Mouse (Mus musculus) brown adipose tissue, adult 24 weeks (tissue): ENCODE results near the gene Mpc2. TPM values are rescaled to one million over a fixed set of nuclear protein-coding genes. Genes with fewer than 3 reads are reported as not detected.
A peak's percentile ranks its signal among the peaks of the same experiment; 100 is the strongest.

Experiments
- H3K27ac ChIP-seq: fragments of 200-500 bp; replicated peaks from 2 replicates; pipeline ENCODE4 v1.5.1; 2012; ENCODE audit warnings: low read depth, mild to moderate bottlenecking, low read length
- H3K4me1 ChIP-seq: fragments of 200-500 bp; 2 replicates; pipeline ENCODE4 v1.6.1; 2012; ENCODE audit warnings: low read length, mixed read lengths; ENCODE audit not compliant: control insufficient read depth, insufficient read depth, insufficient read length
- H3K4me3 ChIP-seq: fragments of 200-500 bp; 2 replicates; pipeline ENCODE4 v1.5.1; 2012; ENCODE audit warnings: low read depth, mild to moderate bottlenecking, low read length, moderate library complexity; ENCODE audit not compliant: insufficient read depth
- polyA plus RNA-seq: library from polyadenylated mRNA; stranded (reverse); fragments of >200 nt; gene quantifications from 2 replicates; pipeline ENCODE4 v1.2.4, GENCODE M21; 2012; ENCODE audit not compliant: missing spikeins, insufficient read depth, insufficient read length

Gene Mpc2
- polyA plus RNA-seq, 1 experiment: 2,348 TPM

DNA sequence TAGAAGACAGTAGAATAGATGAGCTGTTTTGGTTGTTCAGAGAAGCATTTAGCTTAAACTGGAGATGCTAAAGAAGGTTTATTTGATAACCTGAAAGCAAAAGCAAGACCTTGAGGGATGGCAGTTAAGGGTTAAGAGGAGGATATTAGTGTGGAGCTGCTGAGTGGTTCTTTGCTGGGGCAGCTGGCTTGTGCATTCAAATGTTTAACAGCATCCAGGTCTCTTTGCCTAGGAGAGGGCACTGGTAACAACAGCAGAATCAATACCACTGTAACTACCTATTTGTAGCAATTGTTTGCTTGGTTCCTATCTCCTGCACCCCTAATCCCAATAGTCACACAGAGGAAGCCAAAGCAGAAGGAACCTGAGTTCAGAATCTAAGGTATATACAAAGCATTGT lies 9.3 kb downstream of the Mpc2 start:
- H3K27ac ChIP-seq: no peak overlapping the region
- no peak overlapping the region for H3K4me3 ChIP-seq
- H3K4me1 ChIP-seq: peaks cover 10% of the 10 kb centered on the region

DNA sequence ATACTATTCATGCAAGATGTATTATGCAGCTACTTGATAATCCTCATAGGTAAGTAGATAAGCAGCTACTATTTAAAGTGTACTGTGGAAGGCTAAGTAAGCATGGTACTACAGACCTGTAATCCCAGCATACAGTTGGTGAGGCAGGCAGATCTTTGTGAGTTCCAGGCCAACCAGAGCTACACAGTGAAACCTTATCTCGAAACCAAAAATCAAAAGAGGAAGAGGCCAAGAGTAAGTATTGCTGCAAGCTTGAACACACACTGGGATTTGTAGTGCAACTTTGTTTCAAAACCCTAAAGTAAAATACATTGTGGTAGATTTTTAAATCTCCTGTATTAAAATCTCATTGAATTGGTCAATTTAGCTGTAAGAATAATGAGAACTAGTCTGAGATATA lies 11.1 kb downstream of the Mpc2 start:
- H3K4me1 ChIP-seq: peaks cover 10% of the 10 kb centered on the region
- H3K27ac ChIP-seq: no peak overlapping the region
- no peak overlapping the region for H3K4me3 ChIP-seq

DNA sequence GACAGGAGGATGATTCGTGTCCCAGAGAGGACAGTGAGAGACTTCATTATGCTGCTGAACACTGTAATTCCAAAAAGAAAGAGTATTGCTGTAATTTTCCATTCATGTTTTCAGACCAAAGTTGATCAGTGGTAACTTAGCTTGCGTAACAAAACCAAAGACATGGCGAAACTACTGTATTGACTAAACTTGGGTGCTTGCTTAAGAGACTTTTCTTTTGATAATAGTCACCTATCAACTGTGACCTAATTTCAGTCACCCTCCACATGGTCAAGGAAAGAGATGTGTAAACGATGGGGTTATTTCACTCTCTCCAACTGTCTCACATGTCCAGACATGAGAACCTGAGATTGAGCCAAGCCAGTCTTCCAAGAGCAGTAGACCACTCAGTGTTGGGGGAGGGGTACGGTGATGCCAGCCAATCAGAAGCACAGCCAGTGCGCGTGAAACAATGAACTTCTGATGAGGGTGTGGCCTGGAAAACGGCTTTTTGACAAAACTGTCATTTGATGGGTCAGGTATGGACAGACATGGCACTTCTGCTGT lies 24.3 kb downstream of the Mpc2 start, which contains the start of gene Adcy10:
TSS of gene Adcy10 (plus strand) at position 496 of the 546 bp plus-strand sequence.
- Histone ChIP-seq H3K4me1 (peaks cover 6% of the 10 kb centered on the region; the same call in 1 of the 2 replicates), H3K27ac (peak within 1 kb of the TSS; percentile 94)

DNA sequence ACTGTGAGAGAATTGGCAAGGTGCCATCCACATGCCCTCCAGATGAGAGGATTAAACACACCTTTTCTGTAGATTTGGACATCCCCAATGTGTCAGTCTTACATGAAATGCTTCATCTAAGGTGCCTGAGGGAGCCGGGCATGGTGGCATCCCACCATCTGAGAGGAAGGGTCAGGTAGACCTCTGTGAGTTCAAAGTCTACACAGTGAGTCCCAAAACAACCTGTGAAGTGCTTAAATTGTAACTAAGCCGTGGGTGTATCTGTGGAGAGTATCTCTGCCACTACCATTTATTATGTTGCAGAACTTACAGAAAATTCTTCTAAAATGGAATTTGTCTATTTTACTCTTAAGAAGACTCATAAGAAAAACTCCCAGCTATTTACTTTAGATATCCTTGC lies 25.7 kb downstream of the Mpc2 start:
- Histone ChIP-seq H3K4me3 (no peak overlapping the region), H3K27ac (peak overlapping the region; percentile 10; the same call in 1 of the 2 replicates), H3K4me1 (peaks cover 6% of the 10 kb centered on the region; the same call in 1 of the 2 replicates)

More for the DNA sequence above, 24.3 kb downstream of the Mpc2 start, which contains the start of gene Adcy10:
- H3K4me3 ChIP-seq: no peak within 1 kb of the TSS

DNA sequence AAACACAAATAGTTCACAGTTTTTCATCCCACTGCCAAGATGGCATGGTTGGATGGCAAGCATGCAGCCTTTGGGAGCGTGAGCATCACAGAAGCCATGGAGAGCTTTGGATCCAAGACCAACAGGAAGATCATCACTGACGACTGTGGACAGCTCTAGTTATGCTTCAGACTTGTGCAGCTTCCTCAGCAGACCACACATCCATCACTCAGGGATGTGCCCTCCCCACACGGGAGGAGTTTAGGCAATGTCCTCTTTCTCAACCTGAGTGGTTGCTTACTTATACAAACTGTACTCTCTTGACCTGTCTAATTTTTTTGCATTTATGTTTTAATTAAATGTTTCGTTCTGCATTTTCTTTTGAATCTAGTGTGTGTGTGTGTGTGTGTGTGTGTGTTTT lies 28.8 kb downstream of the Mpc2 start:
- peaks cover 3% of the 10 kb centered on the region; the same call in 1 of the 2 replicates for H3K4me1 ChIP-seq
- no peak overlapping the region for H3K4me3 ChIP-seq
- no peak overlapping the region for H3K27ac ChIP-seq

DNA sequence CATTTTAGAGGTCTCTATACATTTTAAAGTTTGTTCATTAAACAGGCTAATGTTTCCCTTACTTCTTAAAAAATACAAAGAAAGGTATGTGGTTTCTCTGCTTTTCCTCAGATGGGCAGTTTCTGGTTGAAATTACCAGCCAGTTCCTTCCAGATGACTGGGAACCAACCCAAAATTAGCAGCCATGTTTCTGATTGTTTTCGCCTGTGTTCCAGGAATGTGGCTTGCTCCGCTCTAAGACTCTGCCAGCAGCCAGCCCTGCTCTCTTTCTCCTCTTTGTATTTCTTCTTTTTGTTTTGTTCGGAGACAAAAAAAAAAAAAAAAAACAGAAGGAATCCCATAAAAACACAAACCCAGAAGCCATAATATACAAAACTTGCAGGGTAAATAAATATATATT lies 38.4 kb downstream of the Mpc2 start:
- H3K4me3 ChIP-seq: no peak overlapping the region
- H3K27ac ChIP-seq: no peak overlapping the region
- H3K4me1 ChIP-seq: no peaks in the 10 kb centered on the region; the same call in 1 of the 2 replicates

DNA sequence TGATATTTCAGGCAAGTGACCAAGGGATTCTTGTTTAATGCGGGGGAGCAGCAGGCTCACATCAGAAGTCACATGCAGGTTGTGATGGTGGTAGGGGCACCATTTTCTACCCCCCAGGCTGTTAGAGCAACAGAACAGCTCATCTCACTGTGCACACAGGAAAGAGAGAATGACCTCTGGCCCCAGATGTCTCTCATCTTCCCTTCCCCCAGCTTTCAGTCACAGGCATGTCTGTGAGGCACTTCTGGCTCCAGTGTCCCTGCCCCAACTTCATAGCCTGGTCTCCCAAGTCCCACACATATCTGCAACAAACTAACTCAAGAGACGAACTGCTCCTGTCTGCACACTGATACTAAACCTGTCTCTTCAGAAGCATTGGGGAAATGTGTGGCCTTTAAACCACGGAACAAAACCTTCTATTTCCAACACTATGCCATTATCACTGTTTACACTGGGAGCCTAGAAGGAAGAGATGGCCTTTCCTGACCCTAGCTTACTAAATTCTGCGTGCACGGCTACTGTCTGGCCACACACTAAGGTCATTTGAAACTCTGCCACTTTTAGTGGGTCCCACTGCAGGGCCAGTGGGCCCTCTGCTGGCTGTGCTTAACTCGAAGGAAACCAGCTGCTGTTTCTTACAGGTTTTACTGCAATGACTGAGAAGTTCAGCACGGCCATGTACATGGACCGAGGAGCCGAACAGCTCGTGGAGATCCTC lies 43.0 kb downstream of the Mpc2 start:
- Histone ChIP-seq H3K4me3 (no peak overlapping the region), H3K27ac (0 out of 2 replicates have a peak overlapping the region, but pooled peaks have one; percentile 1), H3K4me1 (no peaks in the 10 kb centered on the region; the same call in 1 of the 2 replicates)

DNA sequence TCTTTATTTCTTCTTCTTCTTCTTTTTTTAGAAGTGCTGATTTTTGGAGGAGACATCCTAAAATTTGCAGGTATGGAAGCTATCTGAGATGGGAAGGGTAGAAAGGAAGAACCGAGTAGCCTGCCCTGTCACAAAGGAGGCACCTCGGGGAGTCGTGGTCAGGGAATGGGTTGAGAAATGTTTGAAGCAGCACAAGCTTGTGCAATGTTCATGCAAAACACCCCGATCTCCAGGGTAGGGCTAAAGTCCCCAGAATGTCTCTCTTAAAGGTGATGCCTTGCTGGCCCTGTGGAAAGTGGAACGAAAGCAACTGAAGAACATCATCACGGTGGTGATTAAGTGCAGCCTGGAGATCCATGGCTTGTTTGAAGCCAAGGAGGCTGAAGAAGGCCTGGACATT lies 45.9 kb downstream of the Mpc2 start:
- Histone ChIP-seq H3K4me3 (no peak overlapping the region), H3K27ac (peak overlapping the region; percentile 32), H3K4me1 (no peaks in the 10 kb centered on the region; the same call in 1 of the 2 replicates)

DNA sequence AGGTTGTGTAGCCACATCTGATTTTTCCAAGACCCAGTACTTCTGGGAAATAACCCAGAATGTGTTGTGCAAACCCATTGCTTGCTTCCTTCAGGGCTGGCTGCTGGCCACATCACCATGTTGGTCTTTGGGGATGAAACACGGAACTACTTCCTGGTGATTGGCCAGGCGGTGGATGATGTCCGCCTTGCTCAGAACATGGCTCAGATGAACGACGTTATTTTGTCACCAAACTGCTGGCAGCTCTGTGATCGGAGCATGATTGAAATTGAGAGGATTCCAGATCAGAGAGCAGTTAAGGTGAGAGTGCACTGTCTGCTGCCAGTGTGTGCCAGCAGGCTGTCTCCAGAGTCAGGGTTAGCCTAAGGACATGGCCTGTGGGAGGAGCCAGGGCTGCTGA lies 49.7 kb downstream of the Mpc2 start:
- Histone ChIP-seq H3K4me3 (no peak overlapping the region), H3K27ac (peak overlapping the region; percentile 94), H3K4me1 (no peaks in the 10 kb centered on the region)

DNA sequence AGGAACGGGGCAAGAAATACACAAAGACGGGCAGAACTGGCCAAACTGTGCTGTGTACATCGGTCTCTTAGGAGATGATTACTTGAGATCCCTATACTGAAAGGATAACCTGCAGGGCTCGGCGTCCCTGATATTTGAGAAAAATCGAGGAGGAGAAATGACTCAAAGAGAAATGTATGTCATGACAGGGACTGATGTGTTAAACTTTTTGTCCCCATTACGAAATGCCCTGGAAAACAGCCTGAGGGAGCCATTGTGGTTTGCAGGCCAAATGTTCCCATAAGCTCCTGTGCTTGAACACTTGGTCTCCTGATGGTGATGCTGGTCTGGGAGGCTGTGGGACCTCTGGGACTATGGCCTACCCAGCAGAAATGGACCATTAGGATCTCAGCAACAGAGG lies 60.3 kb downstream of the Mpc2 start:
- H3K4me1 ChIP-seq: peaks cover 5% of the 10 kb centered on the region; the same call in 1 of the 2 replicates
- H3K27ac ChIP-seq: peak overlapping the region; percentile 86
- H3K4me3 ChIP-seq: no peak overlapping the region

Other genes starting within 250 kb of the Mpc2 start
- gene Tiprl, start 223.6 kb upstream of the Mpc2 start, polyA plus RNA-seq: 41.1 and 41.5 TPM in 2 replicates
- 0.67 TPM in 1 of 2 replicates, not detected in the other for gene Gpr161, start 164.8 kb upstream of the Mpc2 start, polyA plus RNA-seq
- gene Dcaf6, start 162 bp upstream of the Mpc2 start, polyA plus RNA-seq: 48.9 and 57.7 TPM in 2 replicates
- 5.6 and 5.7 TPM in 2 replicates for gene Adcy10, start 24.5 kb downstream of the Mpc2 start, polyA plus RNA-seq
- 3.4 and 7.4 TPM in 2 replicates for gene Mpzl1, start 173.9 kb downstream of the Mpc2 start, polyA plus RNA-seq
- gene Rcsd1, start 249.1 kb downstream of the Mpc2 start, polyA plus RNA-seq: 4.8 and 8.8 TPM in 2 replicates